Mouse (Mus musculus) neural tube, embryonic 14.5 days (tissue): Measurements from ENCODE around the gene Gnl3l. TPM values are rescaled to one million over a fixed set of nuclear protein-coding genes. Genes with fewer than 3 reads are reported as not detected.

Experiments
- ATAC-seq: fragments of 200-750 bp; cut with Nextera tagmentation; 2 replicates; pipeline ENCODE4 v1.8.0; 2017; ENCODE audit warnings: low read depth, mild to moderate bottlenecking, moderate TSS enrichment, moderate library complexity
- H3K27ac ChIP-seq: fragments of 300-500 bp; sonication (generic); 2 replicates; pipeline ENCODE4 v1.5.1; 2014; ENCODE audit warnings: low read depth, mild to moderate bottlenecking, control low read depth, low read length, moderate library complexity, mixed read lengths
- H3K27me3 ChIP-seq: fragments of 300-500 bp; sonication (generic); 2 replicates; pipeline ENCODE4 v1.6.1; 2014; ENCODE audit warnings: low read length; ENCODE audit not compliant: control insufficient read depth, insufficient read depth
- H3K36me3 ChIP-seq: fragments of 300-500 bp; sonication (generic); 2 replicates; pipeline ENCODE4 v1.6.1; 2014; ENCODE audit warnings: low read length, mixed read lengths; ENCODE audit not compliant: control insufficient read depth, insufficient read depth
- H3K4me1 ChIP-seq: fragments of 300-500 bp; sonication (generic); 2 replicates; pipeline ENCODE4 v1.6.1; 2014; ENCODE audit warnings: low read length; ENCODE audit not compliant: control insufficient read depth, insufficient read depth
- H3K4me2 ChIP-seq: fragments of 300-500 bp; sonication (generic); 2 replicates; pipeline ENCODE4 v1.6.1; 2014; ENCODE audit warnings: mild to moderate bottlenecking, low read depth, low read length, control low read depth
- H3K4me3 ChIP-seq: fragments of 300-500 bp; sonication (generic); 2 replicates; pipeline ENCODE4 v1.5.1; 2014; ENCODE audit warnings: low read depth, low read length, control low read depth, mixed read lengths
- H3K9ac ChIP-seq: fragments of 300-500 bp; sonication (generic); replicated peaks from 2 replicates; pipeline ENCODE4 v1.6.1; 2014; ENCODE audit warnings: low read depth, mild to moderate bottlenecking, control low read depth, low read length, mixed read lengths
- H3K9me3 ChIP-seq: fragments of 300-500 bp; sonication (generic); 2 replicates; pipeline ENCODE4 v1.6.1; 2016; ENCODE audit warnings: low read length; ENCODE audit not compliant: control insufficient read depth
- WGBS: fragments of 180-500 bp; shearing (Covaris S2); extraction: QIAGEN DNeasy Blood & Tissue Kit; methylation state at CpG from one replicate; pipeline ENCODE4 v1.1.7; 2014; 5-methylcytosine and 5-hydroxymethylcytosine counted together
- polyA plus RNA-seq: library from polyadenylated mRNA; unstranded; fragments of >200 nt; fragmentation: Nextera tagmentation; extraction: Ambion mirVana; gene quantifications from 2 replicates; pipeline ENCODE4 v1.2.1, GENCODE M21; 2014

Gene Gnl3l
- polyA plus RNA-seq, 1 experiment from 2014 or later = 86.7 TPM

DNA sequence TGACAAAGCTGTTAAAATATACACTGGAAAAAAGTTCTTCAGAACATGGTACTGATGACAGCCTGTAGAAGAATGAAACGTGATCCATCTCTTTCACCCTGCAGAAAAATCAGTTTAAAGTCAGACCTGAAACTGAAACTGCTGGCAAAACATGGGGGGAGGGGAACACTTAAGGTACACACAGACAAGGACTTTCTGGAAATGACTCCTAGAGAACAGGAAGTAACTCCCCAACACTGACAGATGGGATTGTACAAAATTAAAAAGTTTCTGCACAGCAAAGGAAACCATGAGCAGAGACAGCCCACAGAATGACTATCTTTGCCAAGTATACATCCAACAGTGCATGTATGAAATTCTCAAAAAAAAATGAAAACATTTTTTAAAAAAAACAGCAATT, 35.5 kb downstream of the Gnl3l start:
- H3K36me3 ChIP-seq = peaks cover 2% of the 10 kb centered on the region; the same call in 1 of the 2 replicates
- no peaks in the 10 kb centered on the region for H3K4me1 ChIP-seq
- no peak overlapping the region for H3K4me3 ChIP-seq
- no peak overlapping the region for H3K27ac ChIP-seq
- WGBS = 84% methylated on average over 1 of the region's 1 CpGs
- H3K4me2 ChIP-seq = no peak overlapping the region
- H3K27me3 ChIP-seq = no peaks in the 10 kb centered on the region
- ATAC-seq = no peak
- H3K9me3 ChIP-seq = no peaks in the 10 kb centered on the region
- H3K9ac ChIP-seq = no peak overlapping the region

DNA sequence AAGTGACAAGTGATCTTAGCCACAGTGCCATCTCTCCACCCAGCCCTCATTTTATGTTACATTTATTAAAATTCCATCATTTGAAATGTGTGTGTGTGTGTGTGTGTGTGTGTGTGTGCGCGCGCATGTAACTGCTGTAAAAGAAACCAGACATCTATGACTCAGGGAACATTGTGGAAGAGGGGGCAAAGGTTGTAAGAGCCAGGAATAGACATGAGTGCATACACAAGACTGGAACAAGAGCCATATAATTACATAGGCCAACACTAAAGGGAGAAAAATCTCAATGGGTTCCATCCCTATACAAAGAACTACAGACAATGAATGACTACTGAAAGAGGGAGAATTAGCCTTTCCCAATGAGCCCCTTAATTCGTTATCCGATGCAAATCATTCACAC, 41.7 kb downstream of the Gnl3l start:
- H3K9ac ChIP-seq = no peak overlapping the region
- no peak for ATAC-seq
- H3K27ac ChIP-seq = no peak overlapping the region
- no peaks in the 10 kb centered on the region for H3K4me1 ChIP-seq
- H3K36me3 ChIP-seq = no peaks in the 10 kb centered on the region
- H3K27me3 ChIP-seq = no peaks in the 10 kb centered on the region
- H3K4me2 ChIP-seq = no peak overlapping the region
- H3K4me3 ChIP-seq = no peak overlapping the region
- H3K9me3 ChIP-seq = no peaks in the 10 kb centered on the region
- 86% methylated on average over 5 of the region's 5 CpGs for WGBS

DNA sequence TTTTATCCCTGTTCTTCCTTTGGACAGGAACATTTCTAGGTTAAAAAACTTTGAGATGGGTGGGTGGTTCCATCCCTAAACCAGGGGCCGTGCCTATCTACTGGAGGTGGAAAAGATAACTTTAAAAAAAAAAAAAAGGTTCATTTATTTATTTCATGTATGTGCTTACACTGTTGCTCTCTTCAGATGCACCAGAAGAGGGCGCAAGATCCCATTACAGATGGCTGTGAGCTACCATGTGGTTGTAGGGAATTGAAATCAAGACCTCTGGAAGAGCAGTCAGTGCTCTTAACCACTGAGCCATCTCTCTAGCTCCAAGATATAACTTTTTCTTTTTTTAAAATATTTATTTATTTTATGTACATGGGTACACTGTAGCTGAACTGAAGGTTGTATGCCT, 54.1 kb downstream of the Gnl3l start:
- H3K27ac ChIP-seq = no peak overlapping the region
- WGBS = 36% methylated on average over 2 of the region's 2 CpGs
- no peaks in the 10 kb centered on the region for H3K36me3 ChIP-seq
- no peak overlapping the region for H3K4me2 ChIP-seq
- H3K27me3 ChIP-seq = no peaks in the 10 kb centered on the region
- H3K9me3 ChIP-seq = no peaks in the 10 kb centered on the region
- H3K4me3 ChIP-seq = no peak overlapping the region
- no peak for ATAC-seq
- no peak overlapping the region for H3K9ac ChIP-seq
- no peaks in the 10 kb centered on the region for H3K4me1 ChIP-seq

DNA sequence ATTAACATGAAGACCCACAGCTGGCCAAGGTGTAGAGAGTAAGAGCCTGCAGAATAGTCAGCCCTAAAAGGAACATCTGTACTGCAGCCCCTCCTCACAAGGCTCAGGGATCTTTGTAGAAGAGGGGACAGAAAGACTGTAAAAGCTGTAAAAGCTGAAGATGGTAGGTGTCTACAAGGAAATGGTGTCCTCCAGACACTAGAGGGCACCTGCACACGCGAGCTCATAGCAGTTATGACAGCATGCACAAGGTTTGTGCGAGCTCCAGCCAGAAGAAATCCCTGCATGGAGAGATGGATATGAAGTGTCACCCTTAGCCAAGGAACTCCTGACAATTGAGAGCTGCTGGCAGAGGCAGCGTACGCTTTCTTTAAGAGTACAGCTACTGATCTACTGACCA, 56.4 kb downstream of the Gnl3l start:
- 69% methylated on average over 5 of the region's 5 CpGs for WGBS
- no peak for ATAC-seq

DNA sequence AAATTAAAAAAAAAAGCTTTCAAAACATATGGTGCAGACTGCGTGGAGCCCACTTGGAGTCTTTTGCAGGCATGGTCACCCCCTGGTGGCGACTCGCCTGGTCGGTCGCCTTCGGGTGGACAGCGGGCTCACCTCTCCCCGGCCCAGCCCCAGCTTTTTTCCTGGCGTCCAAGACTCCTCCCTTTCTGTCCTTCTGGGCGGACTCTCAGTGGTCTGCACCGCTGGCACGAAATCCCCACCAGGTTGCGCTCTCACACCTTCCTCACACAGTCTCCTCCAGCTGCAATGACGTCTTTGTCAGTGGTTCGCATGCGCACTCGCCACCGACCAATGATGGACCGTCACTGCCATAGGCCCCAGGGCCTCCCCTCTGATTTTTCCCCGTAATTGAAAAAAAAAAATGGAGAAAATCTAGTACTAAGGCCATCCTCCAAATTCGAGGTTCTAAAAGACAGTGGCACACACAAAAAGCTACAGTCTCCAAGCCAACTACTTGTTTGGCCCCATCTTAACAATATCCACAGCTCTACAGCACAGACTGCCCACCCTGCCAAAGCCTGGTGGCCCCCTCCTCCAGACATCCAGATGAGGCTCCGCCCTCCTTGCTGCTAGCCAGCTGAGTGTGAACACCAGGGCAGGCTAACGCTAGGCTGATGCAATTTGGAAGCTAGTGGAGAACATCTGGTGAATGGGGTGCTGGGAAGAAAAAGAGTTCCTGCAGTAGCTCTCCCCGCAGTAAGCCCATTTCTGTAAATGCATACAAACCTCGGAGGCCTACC, 60.4 kb downstream of the Gnl3l start:
- peak overlapping the region; percentile 18; the same call in 1 of the 2 replicates for H3K4me3 ChIP-seq
- ATAC-seq = peak; percentile 98
- no peaks in the 10 kb centered on the region for H3K4me1 ChIP-seq
- 15% methylated on average over 25 of the region's 25 CpGs for WGBS
- no peaks in the 10 kb centered on the region for H3K9me3 ChIP-seq
- H3K27ac ChIP-seq = peak overlapping the region; percentile 62
- peak overlapping the region; percentile 35 for H3K4me2 ChIP-seq
- H3K9ac ChIP-seq = no peak overlapping the region
- H3K36me3 ChIP-seq = no peaks in the 10 kb centered on the region
- no peaks in the 10 kb centered on the region for H3K27me3 ChIP-seq

More for the DNA sequence above, 56.4 kb downstream of the Gnl3l start:
- Histone ChIP-seq H3K9ac (no peak overlapping the region), H3K9me3 (no peaks in the 10 kb centered on the region), H3K27ac (no peak overlapping the region), H3K27me3 (no peaks in the 10 kb centered on the region), H3K4me1 (no peaks in the 10 kb centered on the region), H3K4me3 (no peak overlapping the region), H3K4me2 (no peak overlapping the region), H3K36me3 (no peaks in the 10 kb centered on the region)

DNA sequence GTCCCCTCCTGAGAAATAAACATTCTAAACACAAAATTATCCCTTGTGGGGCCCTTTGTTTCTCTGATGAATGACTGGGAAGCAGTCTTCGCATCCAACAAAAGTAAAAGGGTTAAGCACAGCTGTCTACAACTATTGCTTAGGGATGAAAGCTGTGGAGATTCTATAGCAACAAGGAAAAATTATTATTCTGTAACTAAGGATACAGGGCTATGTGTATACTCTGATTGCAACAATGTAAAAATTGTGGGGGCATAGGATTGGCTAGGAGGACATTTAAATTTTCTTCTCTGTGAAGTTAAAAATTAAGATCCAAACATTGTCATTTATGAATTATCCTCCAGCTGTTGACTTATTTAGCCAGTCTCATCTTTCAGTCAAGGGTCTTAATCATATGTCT, 61.1 kb downstream of the Gnl3l start:
- H3K27me3 ChIP-seq = no peaks in the 10 kb centered on the region
- peak overlapping the region; percentile 18; the same call in 1 of the 2 replicates for H3K4me3 ChIP-seq
- no peak overlapping the region for H3K9ac ChIP-seq
- no peaks in the 10 kb centered on the region for H3K4me1 ChIP-seq
- H3K4me2 ChIP-seq = peak overlapping the region; percentile 35; the same call in 1 of the 2 replicates
- no peak overlapping the region for H3K27ac ChIP-seq
- ATAC-seq = no peak; the same call in 1 of the 2 replicates
- no peaks in the 10 kb centered on the region for H3K36me3 ChIP-seq
- no peaks in the 10 kb centered on the region for H3K9me3 ChIP-seq
- 38% methylated on average over 1 of the region's 1 CpGs for WGBS

DNA sequence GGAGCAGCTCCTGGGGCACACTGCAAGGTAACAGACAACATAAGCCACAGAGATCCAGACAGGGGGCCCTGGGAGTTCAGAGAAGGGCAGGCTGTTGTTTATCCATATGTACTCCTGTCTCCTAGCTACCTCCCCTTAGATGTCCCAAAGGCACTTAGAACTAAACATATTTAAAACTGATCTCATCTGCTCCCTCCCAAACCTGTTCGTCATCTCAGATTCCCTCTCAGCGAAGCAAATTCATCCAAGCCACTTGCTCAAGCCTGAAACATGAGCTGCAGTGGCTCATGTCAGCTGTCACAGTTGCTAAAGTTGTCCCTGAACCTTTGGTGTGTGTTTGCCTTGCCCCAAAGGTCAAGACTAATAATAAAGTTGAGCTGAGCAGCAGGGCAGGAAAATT, 61.7 kb downstream of the Gnl3l start:
- WGBS = 71% methylated on average over 2 of the region's 2 CpGs
- Histone ChIP-seq H3K4me1 (no peaks in the 10 kb centered on the region), H3K27me3 (no peaks in the 10 kb centered on the region), H3K9me3 (no peaks in the 10 kb centered on the region), H3K36me3 (no peaks in the 10 kb centered on the region), H3K27ac (no peak overlapping the region), H3K4me2 (no peak overlapping the region), H3K9ac (no peak overlapping the region), H3K4me3 (no peak overlapping the region)
- no peak for ATAC-seq

DNA sequence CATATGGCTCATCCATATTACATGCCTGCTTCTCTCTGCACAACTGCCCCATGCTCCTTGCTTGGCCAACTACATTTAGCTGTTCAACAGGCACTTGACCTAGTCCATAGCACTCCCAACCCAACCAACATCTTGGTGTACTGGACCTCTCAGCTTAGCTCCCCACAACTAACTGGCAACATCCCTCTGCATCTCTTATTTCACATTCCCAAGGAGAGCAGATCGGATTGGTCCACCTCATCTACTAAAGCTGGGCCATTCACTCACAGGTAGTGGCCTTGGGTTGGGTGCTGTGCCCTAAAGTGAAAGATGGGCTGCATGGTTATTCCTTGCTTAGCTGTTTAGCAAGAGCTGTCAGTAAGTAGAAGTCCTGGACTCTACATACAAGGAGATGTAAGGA, 62.4 kb downstream of the Gnl3l start:
- Histone ChIP-seq H3K36me3 (no peaks in the 10 kb centered on the region), H3K4me3 (no peak overlapping the region), H3K4me1 (no peaks in the 10 kb centered on the region), H3K27me3 (no peaks in the 10 kb centered on the region), H3K27ac (no peak overlapping the region), H3K4me2 (no peak overlapping the region), H3K9me3 (no peaks in the 10 kb centered on the region), H3K9ac (no peak overlapping the region)
- 83% methylated on average over 1 of the region's 1 CpGs for WGBS
- ATAC-seq = no peak
